Comparison of ENCODE assay signal across 10 mouse cellular contexts in the genomic region with DNA sequence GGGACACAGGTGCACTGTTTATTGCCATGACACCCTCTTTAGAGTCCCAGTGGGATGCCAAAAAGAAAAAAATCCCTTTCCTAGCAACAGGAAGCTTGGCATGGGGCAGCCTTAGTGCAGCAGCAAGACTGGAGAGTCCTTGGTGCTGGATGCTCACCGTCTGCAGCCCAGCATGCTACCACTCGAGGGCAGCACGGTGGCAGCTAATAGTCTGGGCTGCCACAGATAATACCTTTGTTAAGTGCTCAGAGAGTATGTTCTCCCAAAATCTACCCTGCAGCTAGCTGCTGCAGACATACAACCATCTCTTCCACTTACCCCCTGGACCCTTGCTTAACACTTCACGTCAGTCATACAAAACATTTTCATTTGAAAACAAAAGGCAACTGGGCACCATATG. TPM values are rescaled to one million over a fixed set of nuclear protein-coding genes. Genes with fewer than 3 reads are reported as not detected.
DNase-seq lines count a peak whose midpoint lies in the region; ATAC-seq and TF ChIP-seq lines count a peak whose summit lies in the region.
"Had no signal": no experiment of that assay in that cellular context is flagged by ENCODE, and none has a peak within 500 bp of the region (broad histone marks: within the 10 kb centered on the region; RNA-seq: fewer than 3 reads in every experiment).

No protein-coding gene starts in this region.

- ATAC-seq in kidney, postnatal 0 days (replicated peaks; ENCODE audit: low FRiP score, low read depth) = no peak

- H3K4me3 ChIP-seq in kidney, postnatal 0 days (replicated peaks; ENCODE audit: low read depth, low read length) = no peak overlapping the region
- H3K4me3 ChIP-seq: liver, embryonic 13.5 days had no signal

- peak; percentile 26 for DNase-seq in adrenal gland, postnatal 25 days
- DNase-seq in adrenal gland, adult 18-20 months (ENCODE audit: low spot score in 2 of 2) = no peak
- DNase-seq in kidney, postnatal 0 days (ENCODE audit: low spot score) = peak; percentile 52
- DNase-seq in kidney, adult 8-10 months = no peak
- peak; percentile 50 for DNase-seq in thymus, postnatal 0 days (ENCODE audit: low spot score)
- no peak for DNase-seq in thymus, postnatal 10 days (ENCODE audit: low spot score in 2 of 2)
- DNase-seq in Muller cell, postnatal 12 days (ENCODE audit: inconsistent ontology term) = no peak
- no peak for DNase-seq in kidney, adult 11 months
- DNase-seq: liver, embryonic 13.5 days; spleen, adult 18-20 months had no signal

- no peak overlapping the region for H3K27ac ChIP-seq in kidney, postnatal 0 days
- H3K27ac ChIP-seq: liver, embryonic 13.5 days had no signal

- no peak overlapping the region for H3K4me2 ChIP-seq in kidney, postnatal 0 days (ENCODE audit: low read length)
- H3K4me2 ChIP-seq: liver, embryonic 13.5 days had no signal

- no peaks in the 10 kb centered on the region for H3K27me3 ChIP-seq in kidney, postnatal 0 days (ENCODE audit: insufficient read depth, low read length)
- H3K27me3 ChIP-seq: liver, embryonic 13.5 days had no signal

- peak; percentile 62 for TF ChIP-seq CTCF in kidney, postnatal 0 days (IDR thresholded peaks at IDR 0.05; ENCODE audit: low read depth)

- H3K9ac ChIP-seq in kidney, postnatal 0 days (ENCODE audit: low read depth, low read length) = no peak overlapping the region
- H3K9ac ChIP-seq: liver, embryonic 13.5 days had no signal

- no peaks in the 10 kb centered on the region for H3K9me3 ChIP-seq in kidney, postnatal 0 days (replicated peaks; ENCODE audit: low read length)
- H3K9me3 ChIP-seq: liver, embryonic 13.5 days had no signal

- H3K36me3 ChIP-seq in kidney, postnatal 0 days (ENCODE audit: insufficient read depth, low read length) = no peaks in the 10 kb centered on the region

- H3K4me1 ChIP-seq in kidney, postnatal 0 days (replicated peaks; ENCODE audit: insufficient read depth, low read length) = peaks cover 36% of the 10 kb centered on the region

- WGBS in kidney, postnatal 0 days = 40% methylated on average over 4 of the region's 4 CpGs

RNA-seq across cellular contexts. Expression of a gene that starts 19.5 kb away (rescaled TPM):
- total RNA-seq in adrenal gland, postnatal 25 days (2021) = 29.4 and 35.9 TPM in 2 replicates
- 10 to 100 TPM; 21.3 to 32.1 TPM for total RNA-seq in adrenal gland, adult 18-20 months (2021)
- polyA plus RNA-seq in kidney, postnatal 0 days (2015; fragmentation: Nextera tagmentation; extraction: Ambion mirVana) = 56.5 and 61.2 TPM in 2 replicates
- 30.4 and 37.2 TPM in 2 replicates for polyA plus RNA-seq in thymus, postnatal 0 days (2015; fragmentation: Nextera tagmentation; extraction: Ambion mirVana)

RNA-seq across cellular contexts. Expression of a gene that starts 55.4 kb away (rescaled TPM):
- total RNA-seq in adrenal gland, postnatal 25 days (2021) = 16.2 and 18.4 TPM in 2 replicates
- total RNA-seq in adrenal gland, adult 18-20 months (2021) = 10 to 100 TPM; 18.4 to 30.0 TPM
- 15.7 and 15.9 TPM in 2 replicates for polyA plus RNA-seq in kidney, postnatal 0 days (2015; fragmentation: Nextera tagmentation; extraction: Ambion mirVana)
- polyA plus RNA-seq in thymus, postnatal 0 days (2015; fragmentation: Nextera tagmentation; extraction: Ambion mirVana) = 7.6 and 9.0 TPM in 2 replicates

Comparison
In these comparisons a context has a peak if more than half of its experiments do, and no peak if none do; other contexts are left out.
1. DNase-seq: peak in adrenal gland, postnatal 25 days (single experiment), kidney, postnatal 0 days (single experiment) and thymus, postnatal 0 days (single experiment); none in adrenal gland, adult 18-20 months (0 of 2), kidney, adult 8-10 months (0 of 2), thymus, postnatal 10 days (0 of 2), Muller cell, postnatal 12 days (single experiment) and kidney, adult 11 months (single experiment).